Mouse (Mus musculus) urinary bladder, postnatal 10 days (tissue): Measurements from ENCODE around the gene Slc24a3.

ENCODE experiments used
- DNase-seq: peaks from one replicate; pipeline ENCODE4 v3.0.0; 2022; ENCODE audit warnings: low spot score

Slc24a3 gene

GRCm38 (mm10) chr2:145283746-145284145 lies 116.2 kb downstream of the Slc24a3 start:
- DNase-seq: no peak

DNA sequence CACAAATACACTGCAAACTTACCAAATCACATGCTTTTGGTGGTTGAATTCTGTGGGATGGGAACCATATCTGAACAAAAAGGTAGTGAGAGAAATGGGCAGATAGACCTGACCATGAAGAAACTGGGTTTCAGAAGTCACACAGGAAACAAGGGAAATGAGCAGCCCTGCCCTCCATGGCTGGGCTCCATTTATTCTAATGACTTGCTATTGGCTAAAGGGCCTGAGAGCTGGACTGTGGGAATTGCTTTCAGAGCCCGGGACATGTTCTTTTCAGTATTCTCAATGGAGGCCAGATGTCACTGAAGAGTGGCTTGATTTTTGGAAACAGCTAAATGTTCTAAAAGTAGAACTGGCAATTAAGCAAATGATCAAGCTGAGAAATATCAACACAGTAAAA lies 120.9 kb downstream of the Slc24a3 start:
- DNase-seq: no peak

DNA sequence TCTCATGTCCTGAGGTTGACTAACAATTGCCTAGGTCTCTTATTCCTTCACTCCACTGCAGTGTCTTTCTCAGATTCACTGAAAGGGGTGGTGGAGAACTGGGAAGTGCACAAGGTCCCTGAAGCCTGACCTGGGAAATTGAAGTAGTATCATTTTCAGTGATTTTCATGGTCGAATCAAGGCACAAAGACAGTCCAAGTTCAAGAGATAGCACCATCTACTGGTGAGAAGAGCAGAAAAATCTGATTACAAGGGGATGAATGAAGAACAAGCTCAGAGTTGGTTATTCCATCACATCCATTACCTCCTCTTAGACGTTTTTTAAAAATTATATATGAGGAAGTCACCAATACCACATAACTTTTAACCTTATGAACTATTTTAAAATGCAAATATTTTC lies 123.9 kb downstream of the Slc24a3 start:
- DNase-seq: no peak

- DNase-seq: no peak
These were observed 124.6 kb downstream of the Slc24a3 start for GRCm38 (mm10) chr2:145292196-145292595.

- DNase-seq: no peak
These were observed 125.3 kb downstream of the Slc24a3 start for GRCm38 (mm10) chr2:145292816-145293215.

- no peak for DNase-seq
These were observed 129.4 kb downstream of the Slc24a3 start for GRCm38 (mm10) chr2:145296906-145297305.

DNA sequence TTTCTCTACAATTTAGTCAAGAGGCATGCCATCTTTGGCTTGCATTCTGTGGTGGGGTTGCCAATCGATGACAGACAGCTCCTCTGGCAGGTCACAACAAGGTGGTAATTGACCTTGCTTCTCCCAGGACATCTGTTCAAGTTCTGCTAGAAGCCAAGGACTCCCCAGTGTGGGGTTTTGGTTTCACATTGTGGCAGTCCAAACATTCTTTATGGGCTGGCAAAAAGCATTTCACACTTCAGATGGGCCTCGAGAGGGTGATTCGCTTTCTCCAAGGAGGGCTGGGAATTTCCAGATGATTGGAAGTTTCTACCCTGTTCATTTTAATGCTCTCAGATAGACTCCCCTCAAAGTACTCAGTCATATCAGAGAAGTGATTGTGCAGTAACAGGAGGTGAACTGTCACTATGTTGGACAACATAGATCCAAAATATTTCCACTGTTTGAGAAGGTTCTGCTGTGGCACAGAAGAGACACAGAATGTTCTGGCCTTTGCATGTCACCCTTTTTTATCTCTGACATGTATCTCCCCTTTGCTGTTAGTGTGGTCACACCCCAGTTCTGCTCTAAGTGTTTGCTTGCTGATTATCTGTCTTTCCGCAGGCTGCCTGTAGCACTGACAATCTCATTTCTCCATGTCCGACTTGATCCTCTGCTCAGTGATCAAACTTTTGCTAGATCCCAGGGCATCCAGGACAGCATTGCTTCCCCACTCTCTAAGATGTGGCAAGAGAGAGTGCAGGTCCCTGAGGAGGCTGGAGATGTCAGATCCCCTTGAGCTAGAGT lies 132.6 kb downstream of the Slc24a3 start:
- DNase-seq: no peak

- no peak for DNase-seq
These were observed 139.8 kb downstream of the Slc24a3 start for GRCm38 (mm10) chr2:145307231-145307883.

DNA sequence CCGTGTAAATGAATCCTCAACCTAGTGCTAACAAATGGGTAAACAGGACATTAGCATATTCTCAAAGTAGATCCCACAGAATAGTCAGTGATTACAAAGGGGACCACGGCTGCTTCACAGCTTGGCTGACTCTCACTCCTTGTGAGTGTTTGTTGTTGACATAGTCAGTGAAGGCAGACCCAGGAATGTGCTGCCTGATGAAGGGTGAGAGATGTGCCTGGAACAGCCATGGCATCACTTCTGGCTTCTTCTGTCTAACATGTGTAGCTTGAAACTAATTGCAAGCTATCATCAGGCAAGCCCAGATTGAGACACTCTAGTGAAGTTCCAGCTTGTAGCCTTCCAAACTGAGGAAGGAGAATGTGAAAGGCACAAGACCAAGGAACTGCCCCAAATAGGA lies 151.4 kb downstream of the Slc24a3 start:
- DNase-seq: no peak

DNA sequence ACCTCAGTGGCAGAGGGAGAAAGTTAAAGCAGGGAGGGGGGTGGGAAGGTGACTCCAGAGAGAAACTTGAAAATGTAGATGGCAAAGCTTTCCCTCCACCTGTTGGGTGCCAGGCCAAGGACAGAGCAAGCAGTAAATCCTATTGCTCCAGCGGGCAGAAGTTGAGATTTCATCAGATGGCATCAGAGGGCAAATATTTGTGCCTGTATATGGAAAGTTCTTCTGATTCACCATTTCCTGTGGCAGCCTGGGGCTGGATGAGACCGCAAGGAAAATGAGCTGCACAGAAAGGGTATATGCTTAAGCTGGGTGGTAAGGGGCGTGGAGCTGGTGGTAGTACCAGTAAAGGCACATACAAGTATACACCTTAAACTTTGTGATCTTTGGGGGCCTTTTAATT lies 153.7 kb downstream of the Slc24a3 start:
- DNase-seq: no peak

GRCm38 (mm10) chr2:145321755-145322154 lies 154.2 kb downstream of the Slc24a3 start:
- no peak for DNase-seq

DNA sequence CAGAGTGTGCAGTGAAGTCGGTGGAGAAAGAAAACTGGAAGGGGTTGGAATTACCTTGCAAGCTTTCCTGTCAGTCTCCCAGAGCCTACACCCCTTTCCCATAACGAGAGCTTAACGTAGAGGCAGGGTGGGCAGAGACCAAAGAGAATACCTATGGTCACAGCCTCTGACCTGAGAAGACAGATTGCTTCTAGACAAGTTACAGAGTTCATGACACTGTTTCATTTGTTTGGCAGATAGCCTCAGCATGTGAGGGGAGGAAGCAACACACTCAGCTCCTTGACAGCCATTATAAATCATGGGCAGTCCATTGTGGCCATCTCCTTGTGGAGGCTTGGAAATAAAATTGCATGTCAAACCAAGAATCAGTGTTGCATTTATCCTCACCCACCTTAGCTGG lies 156.9 kb downstream of the Slc24a3 start:
- no peak for DNase-seq

- DNase-seq: no peak
These were observed 158.3 kb downstream of the Slc24a3 start for GRCm38 (mm10) chr2:145325852-145326251.

DNA sequence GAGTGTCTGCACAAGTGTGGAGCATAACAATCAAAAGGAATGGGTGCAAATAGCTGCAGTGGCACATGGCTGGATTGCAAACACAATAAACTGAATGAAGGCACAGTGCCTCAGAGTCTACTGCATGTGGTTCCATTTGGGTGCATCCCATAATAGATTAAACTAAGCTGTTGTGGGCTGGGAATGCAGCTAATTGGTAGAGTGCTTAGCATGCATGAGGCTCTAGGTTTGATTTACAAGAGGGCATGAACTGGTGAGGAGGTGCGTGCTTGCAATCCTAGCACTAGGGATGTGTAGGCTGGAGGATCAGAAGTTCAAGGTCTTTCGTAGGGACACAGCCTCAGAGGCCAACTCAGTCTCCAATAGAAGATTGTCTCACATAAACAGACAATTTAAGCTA lies 159.0 kb downstream of the Slc24a3 start:
- DNase-seq: no peak

GRCm38 (mm10) chr2:145329756-145330155 lies 162.2 kb downstream of the Slc24a3 start:
- DNase-seq: no peak

DNA sequence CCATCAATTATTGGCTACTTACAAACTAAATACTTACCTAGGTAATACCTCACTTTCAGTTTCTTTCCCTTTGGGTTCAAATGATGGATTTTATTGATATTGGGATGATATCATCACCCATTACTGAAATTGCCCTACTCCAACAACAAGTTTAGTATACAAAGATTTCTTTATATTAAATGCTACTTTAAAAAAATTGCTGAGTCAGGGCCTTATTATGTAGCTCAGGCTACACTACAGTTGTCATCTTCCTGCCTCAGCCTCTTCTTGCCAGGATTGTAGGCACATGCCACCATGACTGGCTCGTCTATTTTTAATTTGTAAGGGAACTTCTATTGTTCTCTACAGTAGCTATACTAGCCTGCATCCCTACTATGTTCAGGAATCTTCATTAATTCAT lies 164.0 kb downstream of the Slc24a3 start:
- no peak for DNase-seq

GRCm38 (mm10) chr2:145333466-145333865 lies 165.9 kb downstream of the Slc24a3 start:
- DNase-seq: no peak

GRCm38 (mm10) chr2:145336406-145336805 lies 168.9 kb downstream of the Slc24a3 start:
- no peak for DNase-seq

DNA sequence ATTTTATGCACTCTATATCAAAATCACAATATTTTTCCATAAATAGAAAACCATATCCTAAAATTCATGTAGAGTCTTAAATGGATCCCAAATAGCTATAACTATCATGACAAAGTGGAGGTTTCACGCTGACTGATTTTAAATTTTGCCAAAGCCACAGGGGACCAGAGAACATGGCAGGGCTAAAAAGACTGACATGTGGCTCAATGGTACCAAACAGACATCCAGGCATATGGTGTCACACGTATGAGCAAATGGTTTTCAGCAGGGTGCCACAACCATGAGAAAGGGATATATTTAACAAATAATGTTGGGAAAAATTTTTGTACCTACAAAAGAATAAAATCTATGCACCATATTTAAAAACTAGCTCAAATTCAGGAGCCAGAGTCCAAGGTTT lies 173.3 kb downstream of the Slc24a3 start:
- DNase-seq: no peak

DNA sequence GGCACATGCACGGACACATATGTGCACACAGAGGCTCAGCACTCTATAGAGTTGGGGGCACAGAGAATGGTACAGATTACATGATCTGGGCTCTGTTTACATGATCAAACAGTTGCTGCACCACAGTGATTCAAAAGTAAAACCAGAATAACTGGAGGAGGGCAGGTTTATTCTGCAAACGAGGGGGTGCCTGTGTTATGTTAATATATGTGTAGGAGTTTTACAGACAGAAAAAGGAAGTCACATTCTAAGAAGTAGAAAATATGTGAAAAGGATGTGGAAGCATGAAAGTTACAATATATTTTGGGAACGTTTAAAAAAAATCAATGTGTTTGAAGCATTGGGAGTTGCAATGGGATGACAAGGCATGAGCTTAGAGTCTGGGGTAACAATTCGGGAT lies 175.4 kb downstream of the Slc24a3 start:
- DNase-seq: no peak

- DNase-seq: no peak
These were observed 177.0 kb downstream of the Slc24a3 start for GRCm38 (mm10) chr2:145344521-145344920.

GRCm38 (mm10) chr2:145353801-145354200 lies 186.2 kb downstream of the Slc24a3 start:
- DNase-seq: no peak

- DNase-seq: no peak
These were observed 190.8 kb downstream of the Slc24a3 start for GRCm38 (mm10) chr2:145358236-145358942.
